Mouse (Mus musculus): Measurements from ENCODE around the gene Dlgap1. TPM values are rescaled to one million over a fixed set of nuclear protein-coding genes. Genes with fewer than 3 reads are reported as not detected.

The Dlgap1 gene
- polyA plus RNA-seq, 1 experiment from 2014 or later, result 2.0 TPM

DNA sequence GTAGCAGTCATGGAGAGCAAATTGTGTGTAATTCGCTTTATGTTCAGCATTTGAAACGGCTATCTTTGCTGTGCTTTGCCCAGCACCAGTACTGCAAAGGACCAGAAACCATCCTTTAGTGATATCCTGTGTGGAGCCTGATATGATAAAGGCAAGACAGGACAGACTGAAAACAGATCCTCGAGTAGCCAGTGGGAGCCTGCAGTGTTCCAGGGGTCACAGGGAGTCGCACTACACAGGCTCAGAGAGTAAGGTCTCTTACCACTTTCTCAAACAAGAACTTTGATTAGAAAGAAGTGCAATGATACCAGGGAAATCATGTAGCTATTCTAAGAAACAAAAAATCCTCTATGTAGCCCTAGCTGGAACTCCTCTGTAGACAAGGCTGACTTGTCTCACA, 826.3 kb downstream of the Dlgap1 start:
- 60% methylated on average over 4 of the region's 4 CpGs for WGBS
- no peak for ATAC-seq (ENCODE audit: insufficient read depth, low FRiP score, low read depth)
- H3K4me1 ChIP-seq, result no peaks in the 10 kb centered on the region; the same call in 1 of the 2 replicates
- H3K4me3 ChIP-seq (replicated peaks), result no peak overlapping the region
- no peak overlapping the region for H3K4me2 ChIP-seq
- H3K27me3 ChIP-seq (replicated peaks), result no peaks in the 10 kb centered on the region
- H3K27ac ChIP-seq, result no peak overlapping the region
- H3K9me3 ChIP-seq, result no peaks in the 10 kb centered on the region
- H3K36me3 ChIP-seq, result no peaks in the 10 kb centered on the region
- no peak overlapping the region for H3K9ac ChIP-seq

DNA sequence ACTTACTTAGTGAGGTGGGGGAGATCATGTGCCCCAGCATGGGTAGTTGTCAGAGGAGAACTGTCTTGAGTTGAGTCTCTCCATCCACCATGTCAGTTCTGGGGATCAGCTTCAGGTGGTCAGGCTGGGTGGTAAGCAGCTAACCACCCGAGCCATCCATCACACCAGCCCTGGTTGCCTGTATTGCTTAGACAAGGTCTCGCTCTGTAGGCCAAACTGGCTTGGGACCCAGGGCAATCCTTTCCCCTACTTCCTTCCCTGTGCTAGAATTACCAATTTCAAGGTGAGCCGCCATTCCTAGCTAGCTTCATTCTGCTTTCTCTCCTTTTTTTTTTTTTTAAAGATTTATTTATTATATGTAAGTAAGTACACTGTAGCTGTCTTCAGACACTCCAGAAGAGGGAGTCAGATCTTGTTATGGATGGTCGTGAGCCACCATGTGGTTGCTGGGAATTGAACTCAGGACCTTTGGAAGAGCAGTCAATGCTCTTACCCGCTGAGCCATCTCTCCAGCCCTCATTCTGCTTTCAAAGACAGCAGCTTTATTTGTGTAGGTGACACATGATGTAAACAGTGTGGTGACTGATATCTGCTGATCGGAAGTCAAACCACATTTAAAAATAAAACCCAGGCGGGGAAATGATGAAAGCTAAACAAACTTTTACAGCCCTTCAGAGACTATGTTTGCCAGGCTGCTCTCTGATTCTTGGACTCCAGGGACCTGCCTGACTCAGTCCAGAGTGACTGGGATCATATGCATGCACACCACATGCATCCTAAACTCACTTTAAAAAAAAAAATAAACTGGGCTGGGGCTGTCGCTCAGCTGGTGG, 828.3 kb downstream of the Dlgap1 start:
- Histone ChIP-seq H3K27me3 (replicated peaks) (no peaks in the 10 kb centered on the region), H3K4me1 (no peaks in the 10 kb centered on the region; the same call in 1 of the 2 replicates), H3K9me3 (no peaks in the 10 kb centered on the region), H3K4me3 (replicated peaks) (no peak overlapping the region), H3K4me2 (no peak overlapping the region), H3K27ac (no peak overlapping the region), H3K36me3 (no peaks in the 10 kb centered on the region), H3K9ac (no peak overlapping the region)
- ATAC-seq (ENCODE audit: insufficient read depth, low FRiP score, low read depth), result no peak
- WGBS, result 57% methylated on average over 8 of the region's 8 CpGs

DNA sequence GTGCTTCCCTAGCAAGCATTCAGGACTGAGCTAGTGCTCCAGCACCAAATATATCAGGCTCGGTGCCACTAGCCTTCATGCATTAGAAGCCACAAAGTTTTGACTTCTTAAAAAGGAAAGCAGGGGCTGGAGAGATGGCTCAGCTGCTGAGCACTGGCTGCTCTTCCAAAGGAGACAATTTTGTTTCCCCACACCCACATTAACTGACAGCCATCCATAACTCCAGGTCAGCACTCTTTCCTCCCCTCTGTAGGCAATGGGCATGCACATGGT, 828.8 kb downstream of the Dlgap1 start:
- H3K27ac ChIP-seq, result no peak overlapping the region
- no peaks in the 10 kb centered on the region for H3K36me3 ChIP-seq
- WGBS, result 68% methylated on average over 1 of the region's 1 CpGs
- no peaks in the 10 kb centered on the region for H3K27me3 ChIP-seq (replicated peaks)
- H3K4me2 ChIP-seq, result no peak overlapping the region
- ATAC-seq (ENCODE audit: insufficient read depth, low FRiP score, low read depth), result no peak
- no peaks in the 10 kb centered on the region for H3K9me3 ChIP-seq
- H3K9ac ChIP-seq, result no peak overlapping the region
- H3K4me3 ChIP-seq (replicated peaks), result no peak overlapping the region
- no peaks in the 10 kb centered on the region; the same call in 1 of the 2 replicates for H3K4me1 ChIP-seq

DNA sequence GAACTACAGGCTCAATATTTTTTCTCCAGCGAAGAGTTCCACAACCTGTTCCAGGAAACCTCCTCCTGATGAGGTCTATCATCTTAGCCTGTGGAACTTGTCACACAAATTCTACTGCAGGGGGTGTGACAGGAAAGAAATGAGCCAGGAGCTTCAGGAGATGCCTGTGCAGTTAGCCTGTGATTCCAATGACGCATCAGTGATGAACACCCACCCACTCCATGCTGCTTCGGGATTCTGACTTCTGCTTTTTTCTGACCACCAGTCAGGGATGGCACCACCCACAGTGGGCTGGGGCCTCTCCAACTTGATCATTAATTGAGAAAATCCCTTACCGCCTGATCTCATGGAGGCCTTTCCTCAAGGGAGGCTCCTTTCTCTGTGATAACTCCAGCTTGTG, 830.4 kb downstream of the Dlgap1 start:
- H3K36me3 ChIP-seq, result no peaks in the 10 kb centered on the region
- no peak overlapping the region for H3K4me2 ChIP-seq
- no peaks in the 10 kb centered on the region; the same call in 1 of the 2 replicates for H3K4me1 ChIP-seq
- no peak overlapping the region for H3K27ac ChIP-seq
- ATAC-seq (ENCODE audit: insufficient read depth, low FRiP score, low read depth), result no peak
- H3K4me3 ChIP-seq (replicated peaks), result no peak overlapping the region
- H3K9me3 ChIP-seq, result no peaks in the 10 kb centered on the region
- H3K9ac ChIP-seq, result no peak overlapping the region
- 70% methylated on average over 4 of the region's 4 CpGs for WGBS
- H3K27me3 ChIP-seq (replicated peaks), result no peaks in the 10 kb centered on the region

DNA sequence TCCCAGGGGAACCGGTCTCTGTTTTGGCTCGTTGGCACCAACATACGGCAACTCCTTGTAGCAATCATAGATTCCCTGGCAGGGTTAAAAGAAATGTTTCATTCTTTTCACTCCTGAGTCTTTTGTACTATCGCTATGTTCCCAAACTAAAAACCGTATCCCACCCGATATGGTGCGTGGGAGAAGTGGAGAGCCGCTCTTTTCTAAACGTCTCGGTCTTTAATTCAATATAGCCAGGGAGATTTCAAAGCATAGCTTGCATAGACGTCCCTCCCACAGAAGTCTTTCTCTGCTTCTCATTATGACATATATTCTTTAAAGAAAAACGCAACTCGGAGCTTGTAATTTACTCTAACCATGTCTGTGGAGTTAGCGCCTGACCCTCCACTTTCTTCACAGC, 833.1 kb downstream of the Dlgap1 start:
- Histone ChIP-seq H3K36me3 (no peaks in the 10 kb centered on the region), H3K4me1 (no peaks in the 10 kb centered on the region), H3K4me3 (replicated peaks) (no peak overlapping the region), H3K9me3 (no peaks in the 10 kb centered on the region), H3K9ac (no peak overlapping the region), H3K27me3 (replicated peaks) (no peaks in the 10 kb centered on the region), H3K4me2 (no peak overlapping the region), H3K27ac (no peak overlapping the region)
- WGBS, result 77% methylated on average over 14 of the region's 14 CpGs
- ATAC-seq (ENCODE audit: insufficient read depth, low FRiP score, low read depth), result no peak

DNA sequence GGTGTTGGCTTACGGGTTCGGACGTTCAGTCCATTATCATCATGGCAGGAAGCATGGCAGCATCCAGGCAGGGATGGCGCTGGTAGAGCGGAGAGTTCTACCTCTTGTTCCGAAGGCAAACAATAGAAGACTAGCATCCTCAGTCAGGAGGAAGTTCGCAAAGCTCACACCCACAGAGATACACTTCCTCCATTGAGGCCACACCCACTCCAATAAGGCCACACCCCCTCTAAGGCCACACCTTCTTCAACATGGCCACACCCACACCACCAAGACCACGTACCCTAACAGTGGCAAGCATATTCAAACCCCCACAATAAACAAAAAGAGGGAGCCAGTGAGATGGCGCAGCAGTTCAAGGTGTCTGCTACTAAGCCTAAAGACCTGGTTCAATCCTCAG, 837.0 kb downstream of the Dlgap1 start:
- 0 out of 2 replicates have a peak, but pooled peaks cover 4% of the 10 kb centered on the region for H3K4me1 ChIP-seq
- H3K27me3 ChIP-seq (replicated peaks), result no peaks in the 10 kb centered on the region
- WGBS, result 93% methylated on average over 9 of the region's 9 CpGs
- no peak overlapping the region for H3K4me2 ChIP-seq
- no peak overlapping the region for H3K9ac ChIP-seq
- no peak overlapping the region for H3K4me3 ChIP-seq (replicated peaks)
- no peak for ATAC-seq (ENCODE audit: insufficient read depth, low FRiP score, low read depth)
- no peaks in the 10 kb centered on the region for H3K9me3 ChIP-seq
- no peak overlapping the region for H3K27ac ChIP-seq
- H3K36me3 ChIP-seq, result no peaks in the 10 kb centered on the region

DNA sequence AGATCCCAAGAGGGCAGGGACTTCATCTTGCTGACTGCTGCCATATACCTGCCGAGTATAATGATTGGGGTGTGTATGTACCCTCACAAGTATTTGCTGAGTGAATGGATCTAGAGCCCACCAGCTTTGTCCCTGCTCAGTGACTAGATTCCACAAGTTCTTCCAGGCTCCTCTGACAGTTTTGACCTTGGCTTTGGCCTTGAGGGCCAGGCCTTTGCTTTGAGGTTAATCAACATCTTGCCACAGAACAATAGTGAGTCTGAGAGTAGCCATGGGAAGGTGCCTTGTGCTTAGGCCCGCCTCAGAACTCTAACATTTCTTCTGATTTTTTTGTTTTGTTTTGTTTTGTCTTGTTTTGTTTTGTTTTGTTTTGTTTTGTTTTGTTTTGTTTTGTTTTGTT, 837.7 kb downstream of the Dlgap1 start:
- ATAC-seq (ENCODE audit: insufficient read depth, low FRiP score, low read depth), result no peak
- no peaks in the 10 kb centered on the region for H3K9me3 ChIP-seq
- 91% methylated on average over 2 of the region's 2 CpGs for WGBS

DNA sequence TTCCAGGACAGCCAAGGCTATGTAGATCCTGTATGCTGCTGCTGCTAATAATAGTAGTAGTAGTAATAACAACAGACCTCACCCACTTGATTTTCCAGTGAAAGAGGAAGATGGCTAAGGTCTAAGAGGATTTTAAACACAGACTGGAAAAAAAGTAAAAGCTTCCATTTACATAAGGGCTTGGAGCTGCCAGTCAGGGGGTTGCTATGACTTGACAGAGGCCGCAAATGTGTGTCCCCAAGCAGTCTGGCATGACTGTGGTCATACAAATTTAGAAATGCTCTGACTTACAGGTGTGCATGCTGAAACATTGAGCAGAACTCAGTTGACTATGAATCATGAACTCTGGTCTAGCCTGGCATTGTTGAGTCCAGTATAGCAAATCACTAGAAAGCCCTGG, 839.0 kb downstream of the Dlgap1 start:
- no peaks in the 10 kb centered on the region for H3K36me3 ChIP-seq
- no peak overlapping the region for H3K9ac ChIP-seq
- no peak overlapping the region for H3K4me2 ChIP-seq
- no peak overlapping the region for H3K4me3 ChIP-seq (replicated peaks)
- 86% methylated on average over 1 of the region's 1 CpGs for WGBS
- H3K27me3 ChIP-seq (replicated peaks), result no peaks in the 10 kb centered on the region
- no peak for ATAC-seq (ENCODE audit: insufficient read depth, low FRiP score, low read depth)
- H3K4me1 ChIP-seq, result 0 out of 2 replicates have a peak, but pooled peaks cover 4% of the 10 kb centered on the region
- H3K9me3 ChIP-seq, result no peaks in the 10 kb centered on the region
- no peak overlapping the region for H3K27ac ChIP-seq

More for the DNA sequence above, 837.7 kb downstream of the Dlgap1 start:
- Histone ChIP-seq H3K9ac (no peak overlapping the region), H3K36me3 (no peaks in the 10 kb centered on the region), H3K4me2 (no peak overlapping the region), H3K4me1 (0 out of 2 replicates have a peak, but pooled peaks cover 4% of the 10 kb centered on the region), H3K4me3 (replicated peaks) (no peak overlapping the region), H3K27me3 (replicated peaks) (no peaks in the 10 kb centered on the region), H3K27ac (no peak overlapping the region)

DNA sequence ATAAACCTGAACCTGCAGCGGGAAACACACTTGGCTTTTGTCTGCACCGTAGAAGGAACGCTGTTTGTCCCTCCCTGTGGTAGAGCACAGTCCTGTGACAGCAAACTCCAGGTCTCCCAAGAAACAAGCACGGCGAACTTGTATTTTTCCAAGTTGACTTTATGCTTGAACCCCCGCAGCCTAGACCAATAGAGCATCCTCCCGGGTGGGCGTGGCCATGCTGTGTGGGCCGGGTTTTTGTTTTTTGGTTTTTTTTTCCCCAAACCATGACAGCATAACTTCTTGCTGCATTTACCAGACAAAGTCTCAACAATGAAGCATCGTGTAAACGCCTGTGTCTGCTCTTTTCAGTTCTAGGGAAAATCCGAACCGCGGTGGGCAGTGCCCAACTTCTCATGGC, 840.0 kb downstream of the Dlgap1 start:
- no peak for ATAC-seq (ENCODE audit: insufficient read depth, low FRiP score, low read depth)
- Histone ChIP-seq H3K4me1 (0 out of 2 replicates have a peak, but pooled peaks cover 4% of the 10 kb centered on the region), H3K27ac (no peak overlapping the region), H3K27me3 (replicated peaks) (no peaks in the 10 kb centered on the region), H3K4me3 (replicated peaks) (no peak overlapping the region), H3K4me2 (0 out of 2 replicates have a peak overlapping the region, but pooled peaks have one; percentile 0), H3K9me3 (no peaks in the 10 kb centered on the region), H3K9ac (no peak overlapping the region), H3K36me3 (no peaks in the 10 kb centered on the region)
- 47% methylated on average over 14 of the region's 14 CpGs for WGBS

DNA sequence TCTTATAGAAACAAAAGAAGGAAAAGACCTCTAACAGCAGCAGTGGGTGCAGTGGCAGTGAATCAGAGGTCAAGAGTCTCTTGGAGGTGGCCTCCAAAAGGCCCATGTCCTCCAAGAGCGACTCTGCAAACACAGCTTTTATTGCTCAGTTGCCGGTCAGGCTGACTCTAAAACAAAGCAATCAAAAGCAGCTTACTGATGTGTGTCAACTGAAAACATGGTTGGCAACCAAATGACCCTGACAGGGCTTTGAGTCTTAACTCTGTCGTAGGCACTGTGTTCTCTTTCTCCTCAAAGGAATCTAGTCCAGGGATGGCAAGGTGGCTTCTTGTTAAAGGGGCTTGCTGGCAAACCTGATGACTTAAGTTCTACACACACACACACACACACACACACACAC, 840.9 kb downstream of the Dlgap1 start:
- Histone ChIP-seq H3K36me3 (no peaks in the 10 kb centered on the region), H3K4me1 (0 out of 2 replicates have a peak, but pooled peaks cover 4% of the 10 kb centered on the region), H3K9ac (no peak overlapping the region), H3K27me3 (replicated peaks) (no peaks in the 10 kb centered on the region), H3K27ac (no peak overlapping the region), H3K4me2 (no peak overlapping the region), H3K9me3 (no peaks in the 10 kb centered on the region), H3K4me3 (replicated peaks) (no peak overlapping the region)
- no peak for ATAC-seq (ENCODE audit: insufficient read depth, low FRiP score, low read depth)
- WGBS, result 51% methylated on average over 3 of the region's 3 CpGs

DNA sequence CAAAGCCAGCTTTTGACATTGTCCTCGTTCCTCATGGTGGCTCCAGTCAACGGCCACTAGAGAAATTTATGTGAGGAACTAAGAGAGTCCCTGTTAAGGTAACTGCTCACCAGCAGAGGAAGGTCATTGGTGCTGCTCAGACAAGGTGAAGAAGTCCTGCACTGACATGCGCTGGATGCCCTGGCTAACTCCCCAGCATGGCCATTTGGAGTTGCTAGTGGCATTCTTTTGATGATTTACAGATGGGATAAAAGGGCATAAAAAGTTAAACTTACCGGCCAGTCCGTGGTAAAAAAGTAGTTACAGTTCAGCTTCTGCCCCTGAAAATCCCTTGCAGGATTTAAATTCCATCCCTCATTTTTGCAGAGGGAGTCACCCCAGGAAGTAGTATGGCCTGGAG, 841.9 kb downstream of the Dlgap1 start:
- Histone ChIP-seq H3K9ac (no peak overlapping the region), H3K27ac (no peak overlapping the region), H3K36me3 (no peaks in the 10 kb centered on the region), H3K4me1 (0 out of 2 replicates have a peak, but pooled peaks cover 4% of the 10 kb centered on the region), H3K9me3 (no peaks in the 10 kb centered on the region), H3K4me3 (replicated peaks) (no peak overlapping the region), H3K27me3 (replicated peaks) (no peaks in the 10 kb centered on the region), H3K4me2 (no peak overlapping the region)
- WGBS, result 81% methylated on average over 5 of the region's 5 CpGs
- no peak for ATAC-seq (ENCODE audit: insufficient read depth, low FRiP score, low read depth)

DNA sequence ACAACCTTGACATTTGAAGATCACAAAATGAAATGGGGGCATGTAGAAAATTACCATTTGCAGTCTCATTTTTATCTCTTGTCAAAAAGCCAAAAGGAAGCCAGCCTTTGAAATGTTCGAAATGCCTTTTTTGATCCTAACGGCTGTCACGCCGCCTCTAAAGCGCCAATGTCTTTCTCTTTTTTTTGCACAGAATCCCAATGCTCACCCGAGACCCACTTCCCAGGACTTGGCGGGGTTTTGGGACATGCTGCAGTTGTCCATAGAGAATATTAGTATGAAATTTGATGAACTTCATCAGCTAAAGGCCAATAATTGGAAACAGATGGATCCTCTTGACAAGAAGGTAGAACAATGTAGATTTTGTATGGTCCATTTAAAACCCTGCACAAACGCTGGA, 846.1 kb downstream of the Dlgap1 start:
- Histone ChIP-seq H3K27me3 (replicated peaks) (peaks cover 19% of the 10 kb centered on the region), H3K4me3 (replicated peaks) (no peak overlapping the region), H3K4me2 (no peak overlapping the region), H3K36me3 (no peaks in the 10 kb centered on the region), H3K9ac (no peak overlapping the region), H3K27ac (no peak overlapping the region), H3K4me1 (peaks cover 8% of the 10 kb centered on the region), H3K9me3 (no peaks in the 10 kb centered on the region)
- 76% methylated on average over 8 of the region's 8 CpGs for WGBS
- no peak for ATAC-seq (ENCODE audit: insufficient read depth, low FRiP score, low read depth)

All from stomach, embryonic 15.5 days (tissue).